Mouse (Mus musculus): ENCODE measurements around the gene Apol6. TPM values are rescaled to one million over a fixed set of nuclear protein-coding genes. Genes with fewer than 3 reads are reported as not detected.

The Apol6 gene
- polyA plus RNA-seq (2012; ENCODE audit: insufficient read depth, insufficient read length, missing spikeins) = 56.5 and 59.6 TPM in 2 replicates

- Histone ChIP-seq H3K4me3 (ENCODE audit: insufficient read depth, low read depth, low read length) (peak within 1 kb of the TSS; percentile 49), H3K4me1 (ENCODE audit: control insufficient read depth, insufficient read depth, insufficient read length, low read length) (peaks cover 18% of the 10 kb centered on the region), H3K27ac (replicated peaks; ENCODE audit: low read depth, low read length) (peak within 1 kb of the TSS; percentile 83)
Measured at GRCm38 (mm10) chr15:77044597-77045320, at the start of gene Apol6. Apol6 (plus strand) TSS chr15:77044729.

GRCm38 (mm10) chr15:76998048-76998447, 46.5 kb upstream of the Apol6 start:
- no peaks in the 10 kb centered on the region for H3K4me1 ChIP-seq (ENCODE audit: control insufficient read depth, insufficient read depth, insufficient read length, low read length)
- H3K4me3 ChIP-seq (ENCODE audit: insufficient read depth, low read depth, low read length) = no peak overlapping the region
- H3K27ac ChIP-seq (replicated peaks; ENCODE audit: low read depth, low read length) = no peak overlapping the region

GRCm38 (mm10) chr15:76998878-76999588, 45.5 kb upstream of the Apol6 start:
- Histone ChIP-seq H3K27ac (replicated peaks; ENCODE audit: low read depth, low read length) (no peak overlapping the region), H3K4me3 (ENCODE audit: insufficient read depth, low read depth, low read length) (no peak overlapping the region)

GRCm38 (mm10) chr15:77003173-77003867, 41.2 kb upstream of the Apol6 start:
- peaks cover 4% of the 10 kb centered on the region for H3K4me1 ChIP-seq (ENCODE audit: control insufficient read depth, insufficient read depth, insufficient read length, low read length)
- peak overlapping the region; percentile 74 for H3K27ac ChIP-seq (replicated peaks; ENCODE audit: low read depth, low read length)
- H3K4me3 ChIP-seq (ENCODE audit: insufficient read depth, low read depth, low read length) = no peak overlapping the region

More at GRCm38 (mm10) chr15:76998878-76999588, 45.5 kb upstream of the Apol6 start:
- no peaks in the 10 kb centered on the region for H3K4me1 ChIP-seq (ENCODE audit: control insufficient read depth, insufficient read depth, insufficient read length, low read length)

- peak overlapping the region; percentile 74 for H3K27ac ChIP-seq (replicated peaks; ENCODE audit: low read depth, low read length)
- no peak overlapping the region for H3K4me3 ChIP-seq (ENCODE audit: insufficient read depth, low read depth, low read length)
- H3K4me1 ChIP-seq (ENCODE audit: control insufficient read depth, insufficient read depth, insufficient read length, low read length) = peaks cover 7% of the 10 kb centered on the region
Measured at GRCm38 (mm10) chr15:77003868-77004215, 40.7 kb upstream of the Apol6 start.

- Histone ChIP-seq H3K4me1 (ENCODE audit: control insufficient read depth, insufficient read depth, insufficient read length, low read length) (peaks cover 11% of the 10 kb centered on the region), H3K4me3 (ENCODE audit: insufficient read depth, low read depth, low read length) (no peak overlapping the region), H3K27ac (replicated peaks; ENCODE audit: low read depth, low read length) (no peak overlapping the region)
Measured at GRCm38 (mm10) chr15:77008851-77009250, 35.7 kb upstream of the Apol6 start.

GRCm38 (mm10) chr15:77013753-77014241, 30.7 kb upstream of the Apol6 start:
- H3K4me1 ChIP-seq (ENCODE audit: control insufficient read depth, insufficient read depth, insufficient read length, low read length) = peaks cover 14% of the 10 kb centered on the region

GRCm38 (mm10) chr15:77014431-77014830, 30.1 kb upstream of the Apol6 start:
- Histone ChIP-seq H3K4me1 (ENCODE audit: control insufficient read depth, insufficient read depth, insufficient read length, low read length) (peaks cover 14% of the 10 kb centered on the region), H3K4me3 (ENCODE audit: insufficient read depth, low read depth, low read length) (no peak overlapping the region), H3K27ac (replicated peaks; ENCODE audit: low read depth, low read length) (peak overlapping the region; percentile 51)

More at GRCm38 (mm10) chr15:77013753-77014241, 30.7 kb upstream of the Apol6 start:
- 0 out of 2 replicates have a peak overlapping the region, but pooled peaks have one; percentile 1 for H3K27ac ChIP-seq (replicated peaks; ENCODE audit: low read depth, low read length)
- no peak overlapping the region for H3K4me3 ChIP-seq (ENCODE audit: insufficient read depth, low read depth, low read length)

- H3K4me3 ChIP-seq (ENCODE audit: insufficient read depth, low read depth, low read length) = no peak overlapping the region
- peaks cover 16% of the 10 kb centered on the region for H3K4me1 ChIP-seq (ENCODE audit: control insufficient read depth, insufficient read depth, insufficient read length, low read length)
- peak overlapping the region; percentile 51 for H3K27ac ChIP-seq (replicated peaks; ENCODE audit: low read depth, low read length)
Measured at GRCm38 (mm10) chr15:77014985-77015384, 29.5 kb upstream of the Apol6 start.

GRCm38 (mm10) chr15:77016509-77016908, 28.0 kb upstream of the Apol6 start:
- Histone ChIP-seq H3K27ac (replicated peaks; ENCODE audit: low read depth, low read length) (no peak overlapping the region), H3K4me3 (ENCODE audit: insufficient read depth, low read depth, low read length) (no peak overlapping the region), H3K4me1 (ENCODE audit: control insufficient read depth, insufficient read depth, insufficient read length, low read length) (peaks cover 19% of the 10 kb centered on the region)

GRCm38 (mm10) chr15:77017897-77018296, 26.6 kb upstream of the Apol6 start:
- H3K27ac ChIP-seq (replicated peaks; ENCODE audit: low read depth, low read length) = no peak overlapping the region
- H3K4me1 ChIP-seq (ENCODE audit: control insufficient read depth, insufficient read depth, insufficient read length, low read length) = peaks cover 26% of the 10 kb centered on the region
- no peak overlapping the region for H3K4me3 ChIP-seq (ENCODE audit: insufficient read depth, low read depth, low read length)

- Histone ChIP-seq H3K27ac (replicated peaks; ENCODE audit: low read depth, low read length) (no peak overlapping the region), H3K4me3 (ENCODE audit: insufficient read depth, low read depth, low read length) (no peak overlapping the region), H3K4me1 (ENCODE audit: control insufficient read depth, insufficient read depth, insufficient read length, low read length) (peaks cover 21% of the 10 kb centered on the region)
Measured at GRCm38 (mm10) chr15:77018740-77019340, 25.7 kb upstream of the Apol6 start.

GRCm38 (mm10) chr15:77019533-77019932, 25.0 kb upstream of the Apol6 start:
- Histone ChIP-seq H3K4me1 (ENCODE audit: control insufficient read depth, insufficient read depth, insufficient read length, low read length) (peaks cover 19% of the 10 kb centered on the region), H3K4me3 (ENCODE audit: insufficient read depth, low read depth, low read length) (no peak overlapping the region), H3K27ac (replicated peaks; ENCODE audit: low read depth, low read length) (0 out of 2 replicates have a peak overlapping the region, but pooled peaks have one; percentile 9)

- peaks cover 14% of the 10 kb centered on the region for H3K4me1 ChIP-seq (ENCODE audit: control insufficient read depth, insufficient read depth, insufficient read length, low read length)
- peak overlapping the region; percentile 32; the same call in 1 of the 2 replicates for H3K27ac ChIP-seq (replicated peaks; ENCODE audit: low read depth, low read length)
- H3K4me3 ChIP-seq (ENCODE audit: insufficient read depth, low read depth, low read length) = no peak overlapping the region
Measured at GRCm38 (mm10) chr15:77020136-77020535, 24.4 kb upstream of the Apol6 start.

- peak overlapping the region; percentile 63 for H3K27ac ChIP-seq (replicated peaks; ENCODE audit: low read depth, low read length)
- peaks cover 16% of the 10 kb centered on the region for H3K4me1 ChIP-seq (ENCODE audit: control insufficient read depth, insufficient read depth, insufficient read length, low read length)
- H3K4me3 ChIP-seq (ENCODE audit: insufficient read depth, low read depth, low read length) = no peak overlapping the region
Measured at GRCm38 (mm10) chr15:77021056-77021455, 23.5 kb upstream of the Apol6 start.

All from brown adipose tissue, adult 24 weeks (tissue).